Mouse (Mus musculus): ENCODE measurements at regions not wholly inside any gene's neighbourhood (a gene's known extent, or its start where the extent isn't known, plus 50 kb on each side); places are given as distances from the start of the nearest gene placed in this dataset.
"Not testable (repeated sequence)": the region's sequence is repeated elsewhere in the genome, so short reads cannot be mapped to it uniquely, and the experiment has no call there.

DNA sequence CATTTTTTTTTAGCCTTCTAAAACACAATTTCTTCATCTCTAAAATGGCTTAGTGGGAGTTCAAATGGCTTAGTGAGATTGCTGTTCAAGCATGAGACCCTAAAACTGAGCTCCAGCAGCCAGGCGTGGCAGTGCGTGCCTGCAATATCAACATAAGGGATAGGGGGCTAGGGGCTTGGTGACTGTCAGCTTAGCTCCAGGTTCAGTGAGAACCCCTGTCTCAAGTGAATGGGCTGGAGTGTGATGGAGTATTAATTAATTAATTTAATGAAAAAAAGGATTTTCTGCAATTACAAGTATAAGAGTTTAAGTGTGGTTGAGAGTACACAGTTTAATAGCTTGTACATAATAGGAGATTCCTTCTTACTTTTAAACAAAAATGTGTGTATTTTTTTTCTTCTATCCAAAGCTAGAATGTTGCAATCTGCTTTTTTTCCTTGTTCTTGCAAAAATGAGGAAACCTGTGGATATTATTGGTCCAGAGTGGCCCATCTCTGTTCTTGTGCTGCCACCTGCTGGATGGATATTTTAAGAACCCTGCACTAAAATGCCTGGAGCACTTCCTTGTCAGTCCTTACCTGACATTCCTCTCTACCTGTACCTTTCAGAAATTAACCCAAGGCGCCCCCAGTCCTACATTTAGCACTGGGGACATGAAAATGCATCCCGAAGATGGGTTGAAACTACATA is 54.0 kb upstream of the Usp47 start:
- intact Hi-C loops (cut with DNase I), result loop anchor here (1.0 to 5.0 kb wide), 4 partner anchors 189 to 917 kb away; no protein-coding TSS in a partner anchor
- DNase-seq (ENCODE audit: low spot score in 2 of 2), result peak; percentile 78 to 87

DNA sequence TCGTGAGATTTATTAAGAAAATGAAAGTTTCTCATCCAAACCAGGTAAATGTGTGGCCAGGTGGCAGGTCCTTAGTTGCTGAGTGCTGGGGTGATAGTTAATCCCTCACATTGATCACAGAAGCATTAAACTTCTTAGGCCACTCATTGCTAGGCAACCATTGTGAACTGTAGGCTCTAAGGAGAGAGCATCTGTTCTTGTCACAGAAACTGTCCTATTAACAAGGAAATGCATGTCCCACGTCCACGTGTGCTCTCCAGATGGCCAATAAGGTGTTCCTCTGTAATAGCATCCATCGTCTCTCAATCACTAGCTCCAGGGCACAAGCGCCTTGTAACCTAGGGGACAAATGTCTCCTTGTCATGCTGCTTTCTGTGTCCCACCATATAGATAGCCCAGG is 55.0 kb upstream of the Usp47 start:
- DNase-seq (ENCODE audit: low spot score in 2 of 2), result no peak
- intact Hi-C loops (cut with DNase I), result loop anchor here (2.0 to 5.0 kb wide), 3 partner anchors 187 to 916 kb away; no protein-coding TSS in a partner anchor

DNA sequence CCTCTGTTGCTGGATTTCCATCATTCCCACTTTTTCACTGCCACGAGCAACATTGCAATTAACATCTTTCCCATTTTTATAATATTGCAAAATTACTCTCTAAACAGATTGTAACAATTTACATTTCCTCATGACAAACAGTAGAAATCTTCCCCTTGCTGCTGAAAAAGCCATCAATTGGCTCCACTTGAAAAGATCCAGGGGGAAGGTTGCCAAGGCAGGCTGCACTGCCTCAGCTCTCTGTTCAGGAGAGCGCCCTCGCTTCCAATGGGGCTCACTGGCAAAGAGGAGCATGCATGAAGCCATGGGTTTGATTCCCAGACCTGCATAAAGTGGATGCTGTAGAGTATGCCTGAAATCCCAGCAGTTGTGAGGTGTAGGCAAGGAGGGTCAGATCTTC is 56.6 kb upstream of the Usp47 start:
- no peak for DNase-seq (ENCODE audit: low spot score in 2 of 2)

DNA sequence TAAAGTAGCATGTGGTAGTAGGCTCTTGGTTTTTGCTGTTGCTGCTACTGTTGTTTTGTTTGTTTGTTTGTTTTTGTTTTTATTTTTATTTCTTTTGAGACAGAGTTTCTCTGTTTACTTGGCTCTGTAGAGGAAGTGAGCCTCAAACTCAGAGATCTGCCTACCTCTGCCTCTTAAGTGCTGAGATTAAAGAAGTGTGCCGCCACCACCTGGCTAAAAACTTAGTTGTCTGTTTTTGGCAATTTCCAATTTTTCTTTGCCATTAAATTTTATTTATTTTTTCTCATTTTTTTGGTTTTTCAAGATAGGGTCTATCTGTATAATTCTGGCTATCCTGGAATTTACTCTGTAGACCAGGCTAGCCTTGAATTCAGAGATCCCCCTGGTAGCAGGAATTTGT is 59.3 kb upstream of the Usp47 start:
- DNase-seq (ENCODE audit: low spot score in 2 of 2), result no peak
- intact Hi-C loops (cut with DNase I), result loop anchor here (5.0 kb wide), 1 partner anchor 417 kb away; no protein-coding TSS in a partner anchor

More for the DNA sequence above, 56.6 kb upstream of the Usp47 start:
- intact Hi-C loops (cut with DNase I), result loop anchor here (5.0 kb wide), 2 partner anchors 724 to 914 kb away; no protein-coding TSS in a partner anchor

DNA sequence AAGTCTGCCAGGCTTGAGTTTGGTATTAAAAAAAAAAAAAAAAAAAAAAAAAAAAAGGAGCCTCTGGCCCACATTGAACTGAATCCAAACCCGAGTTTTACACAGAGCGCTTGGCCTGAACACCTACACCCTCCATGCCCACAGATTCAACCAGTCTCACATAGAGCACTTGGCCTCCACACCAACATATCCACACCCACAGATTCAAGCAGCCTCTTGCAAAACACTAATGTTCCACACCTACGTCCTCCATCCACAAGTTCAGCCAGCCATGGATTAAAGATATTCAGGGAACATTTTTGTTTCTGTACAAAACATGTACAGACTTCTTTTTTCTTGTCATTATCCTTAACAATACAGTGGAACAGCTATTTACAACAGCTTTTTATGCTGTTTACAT is 63.3 kb upstream of the Usp47 start:
- intact Hi-C loops (cut with DNase I), result loop anchor here (2.0 to 5.0 kb wide), 2 partner anchors 413 to 783 kb away; no protein-coding TSS in a partner anchor
- DNase-seq (ENCODE audit: low spot score in 2 of 2), result peak; percentile 33 to 75

DNA sequence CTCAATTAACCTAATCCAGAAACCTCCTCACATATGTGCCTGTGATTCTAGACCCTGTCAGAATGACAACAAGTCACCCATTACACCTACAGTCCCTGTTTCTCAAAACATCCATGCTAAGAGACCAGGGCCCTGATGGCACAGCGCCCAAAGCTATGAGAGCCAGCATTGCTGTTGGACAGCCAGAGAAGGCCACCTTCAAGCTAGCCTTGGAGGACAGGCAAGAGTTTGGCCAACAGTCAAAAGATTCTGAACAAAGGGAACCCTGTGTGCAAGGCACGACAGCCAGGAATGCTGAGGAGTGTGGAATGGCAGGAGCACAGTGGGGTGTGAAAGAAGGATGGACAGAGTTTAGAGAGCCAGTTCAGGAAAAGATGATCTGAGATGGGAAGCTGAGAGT is 66.6 kb upstream of the Usp47 start:
- DNase-seq (ENCODE audit: low spot score in 2 of 2), result no peak
- intact Hi-C loops (cut with DNase I), result no loop called here

DNA sequence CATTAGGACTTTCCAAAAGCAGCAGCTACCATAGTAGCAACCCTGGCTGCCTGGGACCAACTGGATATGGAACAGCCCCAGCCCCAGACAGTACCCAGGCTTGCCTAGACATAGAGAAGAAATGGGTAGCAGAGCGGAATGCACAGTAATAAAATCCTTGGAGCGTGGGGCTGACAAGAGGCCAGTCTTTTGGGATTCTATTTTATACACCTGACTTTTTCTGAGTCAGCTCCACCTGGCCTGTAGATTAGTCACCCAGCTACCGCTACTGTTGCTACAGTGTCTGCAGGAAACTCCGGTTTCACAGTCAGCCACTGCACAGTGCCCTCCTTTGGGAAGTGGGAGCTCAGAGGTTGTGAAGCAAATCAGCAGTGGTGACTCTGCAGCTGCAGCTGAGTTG is 83.7 kb upstream of the Usp47 start:
- intact Hi-C loops (cut with DNase I), result no loop called here
- DNase-seq (ENCODE audit: low spot score in 2 of 2), result no peak

DNA sequence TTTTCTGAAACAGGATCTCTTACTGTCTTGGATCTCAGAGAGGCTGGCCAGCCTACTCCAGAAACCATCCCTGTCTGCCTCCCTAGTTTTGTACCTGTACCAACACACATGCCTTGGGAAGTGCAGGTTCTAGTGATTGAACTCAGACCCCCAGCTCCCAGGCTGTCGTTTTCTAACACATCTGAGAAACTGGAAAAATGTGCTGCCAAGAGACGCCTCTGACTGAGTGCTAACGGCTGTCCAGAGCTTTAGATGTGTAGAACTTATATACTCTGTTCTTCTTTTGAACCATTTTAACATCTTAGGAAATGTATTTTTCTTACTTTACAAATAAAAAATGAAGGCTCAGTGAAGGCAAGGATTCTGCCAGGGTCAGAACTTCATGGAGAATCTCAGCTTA is 85.8 kb upstream of the Usp47 start:
- intact Hi-C loops (cut with DNase I), result loop anchor here (1.0 kb wide), 1 partner anchor 155 kb away; no protein-coding TSS in a partner anchor
- peak in 1 of 2 experiments; percentile 27 for DNase-seq (ENCODE audit: low spot score in 2 of 2)

DNA sequence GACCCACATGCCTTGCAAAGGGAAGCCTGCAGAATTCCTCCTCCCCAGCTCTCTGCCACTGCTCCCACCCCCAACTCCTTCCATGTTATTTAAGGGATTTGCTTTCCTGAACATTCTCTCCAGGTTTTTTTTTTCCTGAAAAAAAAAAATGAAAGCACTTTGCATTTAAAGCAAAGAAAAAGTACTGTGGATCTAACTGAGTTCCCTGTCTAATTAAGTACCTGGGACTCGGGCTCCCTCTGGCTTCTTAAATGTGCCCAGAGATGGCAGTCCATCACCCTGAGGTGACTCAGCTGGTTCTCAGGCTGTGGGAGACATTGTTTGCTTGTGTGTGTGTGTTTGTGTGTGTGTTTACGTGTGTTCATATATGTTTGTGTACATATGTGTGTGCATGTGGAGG is 86.2 kb upstream of the Usp47 start:
- intact Hi-C loops (cut with DNase I), result loop anchor here (1.0 kb wide), 1 partner anchor 155 kb away; no protein-coding TSS in a partner anchor

DNA sequence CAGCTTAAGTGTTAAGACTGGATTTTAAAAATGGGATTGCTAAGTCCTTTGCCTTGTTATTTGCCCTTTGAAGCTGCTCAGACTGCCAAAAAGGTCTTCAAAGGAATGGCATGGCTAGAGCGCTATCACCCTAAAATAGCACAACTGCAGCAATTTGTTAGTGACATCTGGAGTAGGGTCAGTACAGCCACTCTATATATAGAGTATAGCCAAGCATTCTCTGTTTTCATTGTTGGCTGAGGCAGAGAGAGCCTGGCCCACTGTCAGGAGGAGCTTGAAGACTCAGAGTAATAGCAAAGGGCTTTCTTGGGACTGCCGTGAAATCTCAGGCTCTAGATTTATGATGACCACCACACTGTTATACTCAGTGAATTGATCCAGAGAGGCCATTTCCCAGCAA is 90.6 kb upstream of the Usp47 start:
- no peak for DNase-seq (ENCODE audit: low spot score in 2 of 2)
- intact Hi-C loops (cut with DNase I), result no loop called here

More for the DNA sequence above, 86.2 kb upstream of the Usp47 start:
- peak; percentile 16 to 56 for DNase-seq (ENCODE audit: low spot score in 2 of 2)

DNA sequence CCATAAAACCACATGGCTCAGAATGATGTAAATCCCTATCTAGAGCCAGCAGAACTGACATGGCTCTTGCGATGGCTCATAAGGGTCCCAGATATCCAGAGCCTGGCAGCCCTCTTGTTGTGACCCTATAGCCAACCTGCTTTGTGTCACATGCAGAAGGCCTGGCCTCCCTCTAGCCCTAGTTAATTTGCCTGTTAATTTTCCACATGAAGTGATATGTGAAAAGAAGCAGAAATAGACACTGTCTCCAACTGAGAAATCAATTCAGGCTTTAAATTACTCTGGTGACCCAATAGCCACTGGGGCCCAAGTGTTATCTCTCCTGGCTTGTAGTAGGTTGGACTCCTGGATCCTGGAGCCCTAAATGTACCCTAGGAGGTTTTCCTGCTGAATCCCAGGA is 103.3 kb upstream of the Usp47 start:
- intact Hi-C loops (cut with DNase I), result no loop called here

DNA sequence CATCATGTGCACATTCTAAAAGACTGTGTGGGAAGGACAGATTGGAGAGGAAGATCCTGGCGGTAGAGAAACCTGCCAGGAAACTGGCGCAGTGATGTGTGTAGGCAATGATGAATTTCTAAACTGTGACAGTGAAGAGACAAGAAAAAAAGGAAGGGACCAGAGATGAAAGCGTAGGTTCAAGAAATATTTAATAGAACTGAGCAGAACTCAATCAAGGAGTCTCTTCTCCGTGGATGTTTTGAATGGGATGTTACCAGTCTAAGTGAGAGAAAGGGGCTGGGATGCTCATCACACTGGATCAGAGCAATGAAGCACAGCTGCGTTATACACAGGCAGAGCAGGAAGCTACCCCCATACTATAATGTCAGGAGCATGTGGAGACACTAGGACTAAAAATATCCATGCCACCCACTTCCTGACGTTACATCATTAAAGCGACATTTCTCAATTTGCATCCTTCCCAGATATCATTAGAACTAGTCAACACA is 119.5 kb upstream of the Usp47 start:
- intact Hi-C loops (cut with DNase I), result no loop called here
- DNase-seq (ENCODE audit: low spot score in 2 of 2), result peak; percentile 57 to 87

More for the DNA sequence above, 103.3 kb upstream of the Usp47 start:
- no peak for DNase-seq (ENCODE audit: low spot score in 2 of 2)

DNA sequence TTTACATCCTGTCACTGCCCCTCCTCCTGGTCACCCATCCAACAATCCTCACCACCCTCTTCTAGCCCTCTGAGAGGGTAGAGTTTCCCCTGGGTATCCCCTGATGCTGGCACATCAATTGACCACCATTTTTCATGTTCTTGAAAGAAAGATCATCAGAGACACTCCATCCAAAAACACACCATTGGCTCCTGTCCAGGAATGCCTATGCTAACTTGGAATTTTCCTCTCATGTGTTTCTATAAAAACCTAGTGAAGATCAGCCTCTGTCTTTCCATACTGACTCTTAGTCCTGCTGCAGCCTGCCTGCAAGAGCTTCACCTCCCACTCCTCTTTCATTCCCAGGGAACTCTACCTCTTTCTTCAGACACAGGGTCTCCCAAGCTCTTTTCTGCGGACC is 117.2 kb upstream of the Galnt18 start:
- peak; percentile 9 to 33 for DNase-seq (ENCODE audit: low spot score in 2 of 2)
- intact Hi-C loops (cut with DNase I), result no loop called here

DNA sequence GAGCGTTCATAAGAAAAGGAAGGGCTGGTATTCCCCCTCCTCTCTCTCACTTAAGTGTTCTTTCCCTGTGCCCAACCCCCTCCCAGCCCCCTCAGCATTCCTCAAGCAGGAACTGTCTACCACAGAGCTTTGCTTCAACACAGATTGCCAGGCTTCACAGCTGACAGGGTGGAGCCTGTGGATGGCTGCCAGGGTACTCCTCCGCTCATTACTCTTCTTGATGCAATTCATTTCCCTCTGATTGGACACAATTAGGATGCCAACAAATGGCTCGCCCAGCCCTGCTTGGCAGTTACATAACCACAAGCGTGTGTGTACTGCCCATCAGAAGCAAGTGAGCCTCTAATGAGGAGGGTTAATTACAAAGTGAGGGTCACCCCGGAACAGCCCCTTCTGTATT is 116.5 kb upstream of the Galnt18 start:
- DNase-seq (ENCODE audit: low spot score in 2 of 2), result peak; percentile 81 to 88
- intact Hi-C loops (cut with DNase I), result no loop called here

DNA sequence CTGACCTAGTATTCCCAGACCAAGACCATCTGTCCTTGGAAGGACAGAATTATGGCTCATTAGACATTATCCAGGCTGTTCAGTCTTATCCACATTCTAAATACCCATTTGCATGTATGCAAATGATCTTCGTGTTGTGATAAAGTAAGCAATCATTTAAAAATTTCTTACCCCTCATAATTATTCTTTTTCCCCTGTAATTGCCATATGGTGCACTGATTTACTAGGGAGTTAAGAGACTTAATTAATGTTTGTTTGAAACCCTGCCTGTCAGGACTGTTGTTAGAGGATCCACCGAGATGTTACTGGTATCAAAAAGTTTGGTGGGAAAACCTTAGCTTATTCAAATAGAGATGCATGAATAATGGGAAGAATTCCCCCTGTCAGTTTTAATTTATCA is 103.2 kb upstream of the Galnt18 start:
- intact Hi-C loops (cut with DNase I), result no loop called here
- DNase-seq (ENCODE audit: low spot score in 2 of 2), result no peak

DNA sequence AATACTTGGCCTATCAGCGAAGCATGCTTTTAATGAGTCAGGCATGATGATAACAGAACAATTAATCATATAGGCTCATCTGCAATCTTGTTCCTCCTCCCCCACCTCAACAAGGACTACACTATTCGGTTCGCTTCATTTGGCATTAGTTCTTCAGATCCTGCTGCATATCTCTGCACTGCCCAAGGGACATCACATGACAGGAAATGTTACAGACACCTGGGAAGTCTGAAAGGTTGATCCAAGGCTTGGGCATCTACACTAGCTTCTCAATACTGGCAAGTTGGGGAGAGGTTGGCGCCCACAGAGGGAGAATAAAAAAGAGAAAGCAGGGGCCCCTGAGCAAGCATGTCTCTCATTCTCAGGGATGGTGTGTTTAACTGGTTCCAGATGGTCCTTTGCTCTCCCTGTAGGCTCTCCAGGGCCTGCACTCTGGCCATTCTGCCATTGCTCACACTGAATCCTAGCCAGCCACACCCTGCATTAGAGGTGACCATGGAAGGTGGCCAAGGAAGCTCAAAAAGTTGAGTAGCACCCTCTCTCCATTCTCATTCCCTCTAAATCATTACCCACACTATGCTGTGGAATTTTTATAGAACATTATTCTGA is 100.4 kb upstream of the Galnt18 start:
- intact Hi-C loops (cut with DNase I), result no loop called here
- no peak for DNase-seq (ENCODE audit: low spot score in 2 of 2)

DNA sequence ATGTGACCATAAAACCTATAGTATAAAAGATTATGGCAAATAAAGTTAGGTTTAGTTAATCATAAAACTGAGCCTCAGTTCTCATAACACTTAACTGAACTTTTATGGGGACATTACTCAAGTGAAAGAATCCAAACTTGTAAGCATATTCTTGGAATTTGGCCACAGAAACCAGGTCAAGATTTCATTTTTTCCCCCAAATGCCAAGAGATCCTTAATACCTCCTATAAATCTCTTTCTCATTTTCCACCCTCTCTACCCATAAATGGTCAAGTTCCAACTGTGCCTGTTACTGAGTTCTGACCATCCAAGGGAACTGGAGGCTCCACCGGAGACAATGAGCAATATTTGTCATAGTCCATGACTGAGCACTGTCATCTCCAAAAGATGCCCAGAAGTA is 97.8 kb upstream of the Galnt18 start:
- intact Hi-C loops (cut with DNase I), result no loop called here
- no peak for DNase-seq (ENCODE audit: low spot score in 2 of 2)

DNA sequence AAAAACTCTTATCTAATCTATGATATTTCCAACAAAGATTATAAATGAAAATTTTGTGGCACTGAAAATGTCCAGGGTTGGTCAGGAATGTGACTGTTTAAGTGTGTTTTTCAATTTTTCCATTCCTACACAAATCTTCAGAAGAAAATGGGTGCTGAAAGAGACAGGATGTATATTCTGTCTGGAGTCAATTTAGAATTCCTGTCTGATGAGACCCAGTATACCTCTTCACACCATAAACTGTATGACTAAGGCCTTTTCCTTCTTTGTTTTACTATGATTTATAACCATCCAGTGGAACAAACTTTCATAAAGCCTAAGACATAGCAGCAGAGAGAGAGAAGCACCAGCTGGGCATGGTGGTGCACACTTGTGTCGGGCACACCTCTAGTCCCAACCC is 96.2 kb upstream of the Galnt18 start:
- intact Hi-C loops (cut with DNase I), result no loop called here
- DNase-seq (ENCODE audit: low spot score in 2 of 2), result no peak

DNA sequence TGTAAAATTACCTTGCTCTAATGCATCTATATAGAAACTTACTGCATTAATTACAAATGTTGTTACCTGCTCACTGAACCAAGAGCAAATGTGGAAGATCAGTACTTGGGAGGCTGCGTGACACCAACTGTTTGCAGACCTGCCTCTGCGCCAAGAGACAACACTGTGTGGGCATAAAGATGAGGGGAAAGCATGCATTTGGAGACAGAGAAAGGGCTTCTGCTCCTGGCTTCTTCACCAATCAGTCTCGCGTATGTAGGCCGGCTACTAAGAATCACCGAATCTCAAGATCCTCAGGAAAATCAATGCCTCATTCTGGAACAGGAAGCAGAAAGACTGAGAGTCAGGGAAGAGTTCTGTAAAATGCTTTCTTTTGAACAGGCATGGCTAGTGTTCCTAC is 89.6 kb upstream of the Galnt18 start:
- intact Hi-C loops (cut with DNase I), result loop anchor here (2.0 kb wide), 1 partner anchor 87 kb away; no protein-coding TSS in a partner anchor
- peak; percentile 21 to 64 for DNase-seq (ENCODE audit: low spot score in 2 of 2)

DNA sequence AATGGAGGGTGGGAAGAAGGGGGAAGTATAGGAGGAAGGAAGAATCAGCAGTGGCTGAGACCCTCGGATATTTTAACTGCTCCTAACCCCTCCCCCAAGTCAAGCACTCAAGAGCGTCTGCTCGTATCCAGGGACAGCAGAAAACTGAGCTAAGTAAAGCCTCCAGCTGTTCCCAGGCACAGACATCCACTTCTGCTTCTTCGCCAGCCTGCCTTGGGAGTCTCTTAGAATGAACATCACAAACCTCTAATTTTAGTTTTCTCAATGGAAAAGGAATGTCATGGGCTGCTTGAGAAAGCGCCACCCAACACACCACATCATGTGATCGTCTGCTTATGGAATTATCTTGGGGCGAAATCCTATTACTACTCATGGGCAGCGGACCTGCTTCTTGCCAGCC is 83.3 kb upstream of the Galnt18 start:
- intact Hi-C loops (cut with DNase I), result no loop called here
- DNase-seq (ENCODE audit: low spot score in 2 of 2), result peak; percentile 11 to 23

DNA sequence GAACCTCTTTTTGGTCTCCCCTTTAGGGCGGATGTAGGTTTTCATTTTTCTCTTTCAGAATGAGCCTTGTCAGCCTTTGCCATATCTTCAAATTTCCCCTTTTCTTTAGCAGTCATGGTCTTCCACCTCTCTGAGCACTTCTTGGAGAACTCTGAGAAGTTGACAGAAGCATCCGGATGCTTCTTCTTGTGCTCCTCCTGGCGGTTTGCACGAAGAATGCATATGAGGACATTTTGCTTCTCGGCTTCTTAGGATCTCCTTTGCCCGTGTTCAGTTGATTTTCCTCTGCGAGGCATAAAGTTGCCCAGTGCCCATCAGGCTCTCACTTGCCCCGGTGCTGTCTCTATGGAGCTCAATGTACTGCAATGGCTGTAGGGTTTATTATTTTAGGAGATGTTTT is 78.5 kb upstream of the Galnt18 start:
- DNase-seq (ENCODE audit: low spot score in 2 of 2); intact Hi-C loops (cut with DNase I): not testable (repeated sequence)
